Mouse (Mus musculus): ENCODE data around the gene Atxn2. TPM values are rescaled to one million over a fixed set of nuclear protein-coding genes. Genes with fewer than 3 reads are reported as not detected.

Atxn2 gene
- total and polyA plus RNA-seq, 3 experiments = 7.7 to 58.4 (median 8.3) TPM

GRCm38 (mm10) chr5:121835949-121836691 lies 125.0 kb downstream of the Atxn2 start:
- Histone ChIP-seq H3K4me2 (ENCODE audit: insufficient read depth, low read depth, poor library complexity, severe bottlenecking) (peak overlapping the region; percentile 74), H3K27ac (ENCODE audit: insufficient read depth, low read depth) (peak overlapping the region; percentile 97), H3K9me3 (replicated peaks; ENCODE audit: low read length) (peaks cover 3% of the 10 kb centered on the region), H3K27me3 (replicated peaks) (no peaks in the 10 kb centered on the region), H3K4me1 (ENCODE audit: control insufficient read depth in 1 of 2, insufficient read depth in 2 of 2) (peaks cover 26 to 38% of the 10 kb centered on the region in 2 experiments), H3K4me3 (replicated peaks in 1 of 3; ENCODE audit: low read depth in 2 of 3, low read length in 2 of 3, poor library complexity in 1 of 3) (peak overlapping the region; percentile 71 to 87 (median 86)), H3K79me2 (replicated peaks; ENCODE audit: control insufficient read depth, extremely low read depth, insufficient read depth, poor library complexity, severe bottlenecking) (peaks cover 45% of the 10 kb centered on the region), H3K9ac (ENCODE audit: insufficient read depth, low read depth) (peak overlapping the region; percentile 79), H3K36me3 (replicated peaks in 1 of 2; ENCODE audit: control insufficient read depth in 1 of 2, insufficient read depth in 1 of 2, low read length in 1 of 2) (peaks cover 16 to 17% of the 10 kb centered on the region in 2 experiments)
- dilution Hi-C loops (cut with MboI; ENCODE audit: extremely low pct_ligation_motif_present, extremely low pct_unique_long_range_greater_than_20kb, low sequenced_read_pairs) = no loop called here
- TF ChIP-seq NRF1 (IDR thresholded peaks at IDR 0.05; ENCODE audit: low read depth, low read length) (0 out of 2 replicates have a peak, but pooled peaks have one; percentile 14), MAX (IDR thresholded peaks at IDR 0.05; ENCODE audit: low read length) (no peak), SIN3A (IDR thresholded peaks at IDR 0.05; ENCODE audit: low read length) (peak; percentile 68; the same call in 1 of the 2 replicates), USF1 (IDR thresholded peaks at IDR 0.05; ENCODE audit: low read depth, low read length) (no peak), ETS1 (conservative IDR thresholded peaks at IDR 0.05; ENCODE audit: low read depth, low read length) (peak; percentile 72; the same call in 1 of the 2 replicates), NELFE (IDR thresholded peaks at IDR 0.05; ENCODE audit: low read depth, low read length) (no peak), POLR2A (IDR thresholded peaks at IDR 0.05; ENCODE audit: low read depth, low read length) (no peak), EP300 (IDR thresholded peaks at IDR 0.05; ENCODE audit: low read length) (peak; percentile 42; the same call in 1 of the 2 replicates), ZNF384 (IDR thresholded peaks at IDR 0.05; ENCODE audit: low read depth, low read length) (no peak), IRF4 (IDR thresholded peaks at IDR 0.05; ENCODE audit: low read depth, low read length) (peak; percentile 88), MXI1 (IDR thresholded peaks at IDR 0.05; ENCODE audit: low read depth, low read length) (0 out of 2 replicates have a peak, but pooled peaks have one; percentile 29), BHLHE40 (IDR thresholded peaks at IDR 0.05; ENCODE audit: low read depth, low read length) (peak; percentile 72; the same call in 1 of the 2 replicates), UBTF (IDR thresholded peaks at IDR 0.05; ENCODE audit: low read depth, low read length) (peak; percentile 86; the same call in 1 of the 2 replicates), CTCF (conservative IDR thresholded peaks at IDR 0.05 in 1 of 2, IDR thresholded peaks at IDR 0.05 in 1 of 2; ENCODE audit: low read depth in 2 of 2, low read length in 2 of 2) (no peak), TCF12 (IDR thresholded peaks at IDR 0.05; ENCODE audit: low read depth, low read length) (0 out of 2 replicates have a peak, but pooled peaks have one; percentile 61), GABPA (IDR thresholded peaks at IDR 0.05; ENCODE audit: insufficient replicate concordance, low read depth, low read length) (no peak), MAZ (IDR thresholded peaks at IDR 0.05; ENCODE audit: low read depth, low read length) (peak; percentile 90), CHD2 (IDR thresholded peaks at IDR 0.05; ENCODE audit: low read length) (peak; percentile 46; the same call in 1 of the 2 replicates), CHD1 (IDR thresholded peaks at IDR 0.05; ENCODE audit: low read depth, low read length) (peak; percentile 89), MEF2A (IDR thresholded peaks at IDR 0.05; ENCODE audit: borderline replicate concordance, low read depth, low read length) (peak; percentile 34; the same call in 1 of the 2 replicates)
- DNase-seq (ENCODE audit: extremely low read depth) = peak; percentile 82
- in situ Hi-C loops (cut with MboI; ENCODE audit: low pct_ligation_motif_present, low pct_unique_long_range_greater_than_20kb, low sequenced_read_pairs) = no loop called here

All from CH12.LX (cell line).